In genomic region chr2:165367868-165368439, GRCm38 (mm10) we compare ENCODE assay signal across 9 mouse cellular contexts. TPM values are rescaled to one million over a fixed set of nuclear protein-coding genes. Genes with fewer than 3 reads are reported as not detected.
DNase-seq lines count a peak whose midpoint lies in the region; ATAC-seq and TF ChIP-seq lines count a peak whose summit lies in the region.
"Had no signal": no experiment of that assay in that cellular context is flagged by ENCODE, and none has a peak within 500 bp of the region (broad histone marks: within the 10 kb centered on the region; RNA-seq: fewer than 3 reads in every experiment).

No protein-coding gene starts in this region.

- WGBS in forebrain, embryonic 11.5 days = under 1% methylated on average over 13 of the region's 13 CpGs
- 1% methylated on average over 12 of the region's 13 CpGs for WGBS in limb, embryonic 12.5 days
- 2% methylated on average over 12 of the region's 13 CpGs for WGBS in midbrain, postnatal 0 days

- intact Hi-C loops in gastrocnemius, postnatal 36 days (cut with DNase I) = loop anchor here (10.0 kb wide), 1 partner anchor 117 kb away; no protein-coding TSS in a partner anchor

- no peak for TF ChIP-seq CTCF in midbrain, postnatal 0 days (IDR thresholded peaks at IDR 0.05)

- peak overlapping the region; percentile 38 for H3K9ac ChIP-seq in forebrain, embryonic 11.5 days (ENCODE audit: low read length)
- H3K9ac ChIP-seq in limb, embryonic 12.5 days (replicated peaks) = peak overlapping the region; percentile 50
- H3K9ac ChIP-seq in midbrain, postnatal 0 days (replicated peaks; ENCODE audit: low read length, poor library complexity, severe bottlenecking) = peak overlapping the region; percentile 61

- H3K9me3 ChIP-seq in forebrain, embryonic 11.5 days (ENCODE audit: control insufficient read depth, low read length) = no peaks in the 10 kb centered on the region
- H3K9me3 ChIP-seq in limb, embryonic 12.5 days = no peaks in the 10 kb centered on the region
- no peaks in the 10 kb centered on the region for H3K9me3 ChIP-seq in midbrain, postnatal 0 days (ENCODE audit: low read length)

- H3K36me3 ChIP-seq in forebrain, embryonic 11.5 days (ENCODE audit: control insufficient read depth, insufficient read depth, low read length) = no peaks in the 10 kb centered on the region
- no peaks in the 10 kb centered on the region for H3K36me3 ChIP-seq in limb, embryonic 12.5 days
- no peaks in the 10 kb centered on the region for H3K36me3 ChIP-seq in midbrain, postnatal 0 days (ENCODE audit: insufficient read depth, low read length)

- H3K4me1 ChIP-seq in forebrain, embryonic 11.5 days (replicated peaks; ENCODE audit: control insufficient read depth, insufficient read depth, low read length) = peaks cover 6% of the 10 kb centered on the region; the same call in 1 of the 2 replicates
- peaks cover 17% of the 10 kb centered on the region for H3K4me1 ChIP-seq in limb, embryonic 12.5 days (replicated peaks)
- 0 out of 2 replicates have a peak, but pooled peaks cover 5% of the 10 kb centered on the region for H3K4me1 ChIP-seq in midbrain, postnatal 0 days (ENCODE audit: insufficient read depth, low read length)

- peak overlapping the region; percentile 13 for H3K27ac ChIP-seq in forebrain, embryonic 11.5 days (ENCODE audit: low read depth, low read length)
- H3K27ac ChIP-seq in limb, embryonic 12.5 days = no peak overlapping the region
- H3K27ac ChIP-seq in midbrain, postnatal 0 days (ENCODE audit: low read depth, low read length) = peak overlapping the region; percentile 68
- H3K27ac ChIP-seq: macrophage had no signal

- ATAC-seq in forebrain, embryonic 11.5 days (replicated peaks; ENCODE audit: low FRiP score) = peak; percentile 65
- ATAC-seq in limb, embryonic 12.5 days (ENCODE audit: insufficient number of reproducible peaks, insufficient read depth, low FRiP score, low TSS enrichment, low read depth) = no peak
- no peak for ATAC-seq in midbrain, postnatal 0 days (ENCODE audit: low FRiP score)
- no peak for ATAC-seq in megakaryocyte-erythroid progenitor cell, adult 5-6 weeks (replicated peaks; ENCODE audit: low FRiP score, low TSS enrichment, poor library complexity, severe bottlenecking)

- H3K4me3 ChIP-seq in forebrain, embryonic 11.5 days (ENCODE audit: low read depth, low read length) = peak overlapping the region; percentile 31
- peak overlapping the region; percentile 41 for H3K4me3 ChIP-seq in limb, embryonic 12.5 days (replicated peaks)
- H3K4me3 ChIP-seq in midbrain, postnatal 0 days (ENCODE audit: low read depth, low read length) = peak overlapping the region; percentile 48

- no peaks in the 10 kb centered on the region for H3K27me3 ChIP-seq in forebrain, embryonic 11.5 days (ENCODE audit: control insufficient read depth, insufficient read depth, low read length)
- peaks cover 57% of the 10 kb centered on the region for H3K27me3 ChIP-seq in limb, embryonic 12.5 days
- H3K27me3 ChIP-seq in midbrain, postnatal 0 days (ENCODE audit: insufficient read depth, low read length) = no peaks in the 10 kb centered on the region

- peak overlapping the region; percentile 53 for H3K4me2 ChIP-seq in forebrain, embryonic 11.5 days (ENCODE audit: low read depth, low read length, severe bottlenecking)
- peak overlapping the region; percentile 65 for H3K4me2 ChIP-seq in limb, embryonic 12.5 days
- H3K4me2 ChIP-seq in midbrain, postnatal 0 days (ENCODE audit: low read depth, low read length, poor library complexity, severe bottlenecking) = peak overlapping the region; percentile 72

- DNase-seq in right cerebral cortex, postnatal 4 days = peak; percentile 58
- no peak for DNase-seq in right cerebral cortex, adult 2 months (ENCODE audit: low spot score in 2 of 2)
- peak; percentile 80 for DNase-seq in forebrain, embryonic 11.5 days (ENCODE audit: low spot score)
- no peak for DNase-seq in midbrain, postnatal 0 days (ENCODE audit: low spot score)
- no peak for DNase-seq in cerebellum, adult 11 months
- DNase-seq in gastrocnemius, postnatal 36 days = no peak

RNA-seq across cellular contexts. Expression of gene Zfp663, which starts 0.6 kb away (rescaled TPM):
- polyA plus RNA-seq in forebrain, embryonic 11.5 days (2014; fragmentation: Nextera tagmentation; extraction: Ambion mirVana) = 4.7 and 5.8 TPM in 2 replicates
- 0.74 and 1.2 TPM in 2 replicates for polyA plus RNA-seq in limb, embryonic 12.5 days (2016; fragmentation: Nextera tagmentation; extraction: Ambion mirVana)
- total RNA-seq in midbrain, postnatal 0 days (2014; rRNA removed) = 4.8 and 10.2 TPM in 2 replicates
- polyA plus RNA-seq in midbrain, postnatal 0 days (2015; fragmentation: Nextera tagmentation; extraction: Ambion mirVana) = 3.8 and 4.3 TPM in 2 replicates
- total RNA-seq in megakaryocyte-erythroid progenitor cell, adult 5-6 weeks (2014; fragmentation: Nextera tagmentation) = not detected in 2 replicates
- total RNA-seq in megakaryocyte-erythroid progenitor cell, adult 5-6 weeks (2017) = not detected in 2 replicates
- total RNA-seq in gastrocnemius, postnatal 36 days (2021) = not detected
- polyA plus RNA-seq: macrophage had no signal

RNA-seq across cellular contexts. Expression of gene Zfp334, which starts 20.1 kb away (rescaled TPM):
- 23.7 and 23.8 TPM in 2 replicates for polyA plus RNA-seq in forebrain, embryonic 11.5 days (2014; fragmentation: Nextera tagmentation; extraction: Ambion mirVana)
- 17.4 and 18.4 TPM in 2 replicates for polyA plus RNA-seq in limb, embryonic 12.5 days (2016; fragmentation: Nextera tagmentation; extraction: Ambion mirVana)
- 15.1 and 18.2 TPM in 2 replicates for total RNA-seq in midbrain, postnatal 0 days (2014; rRNA removed)
- polyA plus RNA-seq in midbrain, postnatal 0 days (2015; fragmentation: Nextera tagmentation; extraction: Ambion mirVana) = 4.2 TPM in 2 replicates
- not detected in 2 replicates for total RNA-seq in megakaryocyte-erythroid progenitor cell, adult 5-6 weeks (2014; fragmentation: Nextera tagmentation)
- not detected in 2 replicates for total RNA-seq in megakaryocyte-erythroid progenitor cell, adult 5-6 weeks (2017)
- total RNA-seq in gastrocnemius, postnatal 36 days (2021) = 1 to 10 TPM; 1.5 to 2.0 TPM

RNA-seq across cellular contexts. Expression of gene Ocstamp, which starts 32.3 kb away (rescaled TPM):
- 0.07 and 0.09 TPM in 2 replicates for polyA plus RNA-seq in forebrain, embryonic 11.5 days (2014; fragmentation: Nextera tagmentation; extraction: Ambion mirVana)
- not detected in 2 replicates for polyA plus RNA-seq in limb, embryonic 12.5 days (2016; fragmentation: Nextera tagmentation; extraction: Ambion mirVana)
- not detected in 2 replicates for total RNA-seq in midbrain, postnatal 0 days (2014; rRNA removed)
- 0.04 and 0.06 TPM in 2 replicates for polyA plus RNA-seq in midbrain, postnatal 0 days (2015; fragmentation: Nextera tagmentation; extraction: Ambion mirVana)
- total RNA-seq in megakaryocyte-erythroid progenitor cell, adult 5-6 weeks (2014; fragmentation: Nextera tagmentation) = not detected in 2 replicates
- total RNA-seq in megakaryocyte-erythroid progenitor cell, adult 5-6 weeks (2017) = not detected in 2 replicates
- total RNA-seq in gastrocnemius, postnatal 36 days (2021) = under 1 TPM in 1 of 2 experiments, not detected in 1; 0.08 TPM
- polyA plus RNA-seq: macrophage had no signal

RNA-seq across cellular contexts. Expression of gene Elmo2, which starts 41.7 kb away (rescaled TPM):
- 95.4 and 108 TPM in 2 replicates for polyA plus RNA-seq in forebrain, embryonic 11.5 days (2014; fragmentation: Nextera tagmentation; extraction: Ambion mirVana)
- polyA plus RNA-seq in limb, embryonic 12.5 days (2016; fragmentation: Nextera tagmentation; extraction: Ambion mirVana) = 83.2 and 88.4 TPM in 2 replicates
- total RNA-seq in midbrain, postnatal 0 days (2014; rRNA removed) = 98.6 and 99.4 TPM in 2 replicates
- 77.2 and 80.2 TPM in 2 replicates for polyA plus RNA-seq in midbrain, postnatal 0 days (2015; fragmentation: Nextera tagmentation; extraction: Ambion mirVana)
- 23.5 and 31.5 TPM in 2 replicates for total RNA-seq in megakaryocyte-erythroid progenitor cell, adult 5-6 weeks (2014; fragmentation: Nextera tagmentation)
- 11.6 and 16.4 TPM in 2 replicates for total RNA-seq in megakaryocyte-erythroid progenitor cell, adult 5-6 weeks (2017)
- 10 to 100 TPM; 12.2 to 14.5 TPM for total RNA-seq in gastrocnemius, postnatal 36 days (2021)

Comparison
In these comparisons a context has a peak if more than half of its experiments do, and no peak if none do; other contexts are left out.
1. DNase-seq: peak in right cerebral cortex, postnatal 4 days (single experiment) and forebrain, embryonic 11.5 days (single experiment); none in right cerebral cortex, adult 2 months (0 of 2), midbrain, postnatal 0 days (single experiment), cerebellum, adult 11 months (single experiment) and gastrocnemius, postnatal 36 days (0 of 2).
2. Peak in every context shown above with its lines, with median percentiles within 50 percentile points of each other: H3K4me2 ChIP-seq, H3K4me3 ChIP-seq and H3K9ac ChIP-seq.